Mouse (Mus musculus): ENCODE results near the gene Camta1. TPM values are rescaled to one million over a fixed set of nuclear protein-coding genes. Genes with fewer than 3 reads are reported as not detected.

Camta1 gene
- total and polyA plus RNA-seq, 2 experiments = 2.7 to 6.1 TPM

DNA sequence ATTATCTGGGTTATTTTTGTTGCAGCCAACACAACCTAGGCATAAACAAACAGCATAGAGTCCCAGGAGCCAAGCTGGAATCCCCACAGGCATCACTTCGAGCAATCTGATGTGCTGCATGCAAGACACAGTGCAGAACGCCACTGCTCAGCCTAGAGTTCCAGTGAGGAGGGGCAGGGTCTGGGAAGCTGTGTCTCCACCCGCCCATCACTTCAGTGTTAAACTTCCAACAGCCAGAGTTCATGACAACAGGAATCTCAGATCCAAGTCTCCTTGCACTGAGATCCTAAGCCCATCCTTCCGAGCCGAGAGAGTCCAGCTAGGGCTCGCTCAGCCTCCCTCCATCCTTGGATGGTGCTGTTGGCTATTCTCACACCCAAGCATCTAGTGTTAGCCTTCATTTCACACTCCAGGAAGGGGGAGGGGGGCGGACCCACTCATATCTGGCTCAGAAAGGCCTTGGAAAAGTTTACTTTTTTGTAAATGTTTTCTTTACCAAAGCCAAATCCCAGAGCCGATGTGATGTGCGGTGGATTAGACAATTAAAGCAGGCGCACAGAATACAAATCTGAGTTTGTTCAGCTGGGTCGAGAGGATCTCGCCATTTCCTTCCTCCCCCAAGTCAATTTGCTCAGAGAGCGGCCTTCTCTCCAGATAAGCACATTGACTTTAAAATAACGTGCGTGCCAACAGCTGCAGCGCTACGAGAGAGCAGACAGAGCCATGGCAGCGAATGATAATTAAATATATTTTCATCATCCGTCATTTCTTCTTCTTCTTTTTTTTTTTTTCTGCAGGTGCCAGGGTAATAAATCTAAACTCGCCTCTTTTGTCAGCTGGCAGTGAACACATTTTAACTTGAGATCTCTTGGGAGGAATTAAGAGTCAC, 120.2 kb downstream of the Camta1 start:
- no peaks in the 10 kb centered on the region for H3K79me2 ChIP-seq (ENCODE audit: control insufficient read depth, insufficient read depth, low read length)
- H3K4me1 ChIP-seq (ENCODE audit: control insufficient read depth, insufficient read depth, low read length) = no peaks in the 10 kb centered on the region
- no peaks in the 10 kb centered on the region for H3K27me3 ChIP-seq (ENCODE audit: control insufficient read depth, insufficient read depth, low read length)
- no peak for DNase-seq (ENCODE audit: extremely low read depth, low read depth, low spot score)
- no peak overlapping the region for H3K4me3 ChIP-seq (ENCODE audit: insufficient read depth, low read depth, low read length)
- no peaks in the 10 kb centered on the region for H3K36me3 ChIP-seq (ENCODE audit: control insufficient read depth, insufficient read depth, low read length)
- no peak overlapping the region for H3K27ac ChIP-seq (replicated peaks; ENCODE audit: insufficient read depth, low read depth, low read length)
- TF ChIP-seq POLR2A (IDR thresholded peaks at IDR 0.05; ENCODE audit: extremely low read depth, insufficient read depth, low read length) = no peak
- no peak for TF ChIP-seq CTCF (IDR thresholded peaks at IDR 0.05; ENCODE audit: low read depth, low read length)
- H3K9ac ChIP-seq (ENCODE audit: low read depth, low read length) = no peak overlapping the region
- WGBS = 43% methylated on average over 20 of the region's 20 CpGs

DNA sequence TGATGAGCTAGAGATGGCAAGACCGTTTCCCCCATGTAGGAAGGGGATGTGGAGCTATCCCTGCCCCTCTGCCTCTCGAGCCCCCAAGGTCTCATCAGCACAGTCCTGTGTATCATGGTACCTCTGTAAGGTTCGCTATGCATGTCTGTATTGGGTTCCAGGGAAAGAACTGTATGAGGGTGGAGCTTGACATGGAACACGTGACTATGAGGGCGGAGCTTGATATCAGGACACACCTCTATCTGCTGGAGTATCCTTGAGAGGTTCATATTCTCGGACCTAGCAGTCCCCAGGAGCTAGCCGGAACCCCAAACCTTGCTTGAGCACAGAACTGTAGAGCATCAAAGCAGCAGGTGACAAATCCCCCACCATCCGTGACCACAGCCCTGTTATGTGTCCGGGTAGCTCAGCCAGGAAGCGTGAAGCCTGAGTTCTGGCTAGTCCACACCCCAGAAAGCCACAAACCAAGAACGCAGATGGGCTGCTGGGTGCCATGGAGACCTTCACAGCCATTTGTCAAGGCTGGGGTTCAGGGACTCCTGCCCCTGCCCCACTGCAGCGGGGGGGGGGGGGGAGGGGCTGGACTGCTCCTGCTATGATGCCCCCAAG, 122.2 kb downstream of the Camta1 start:
- no peaks in the 10 kb centered on the region for H3K79me2 ChIP-seq (ENCODE audit: control insufficient read depth, insufficient read depth, low read length)
- TF ChIP-seq CTCF (IDR thresholded peaks at IDR 0.05; ENCODE audit: low read depth, low read length) (no peak), POLR2A (IDR thresholded peaks at IDR 0.05; ENCODE audit: extremely low read depth, insufficient read depth, low read length) (no peak)
- H3K4me1 ChIP-seq (ENCODE audit: control insufficient read depth, insufficient read depth, low read length) = no peaks in the 10 kb centered on the region
- no peak for DNase-seq (ENCODE audit: extremely low read depth, low read depth, low spot score)
- H3K4me3 ChIP-seq (ENCODE audit: insufficient read depth, low read depth, low read length) = no peak overlapping the region
- no peak overlapping the region for H3K27ac ChIP-seq (replicated peaks; ENCODE audit: insufficient read depth, low read depth, low read length)
- no peaks in the 10 kb centered on the region for H3K27me3 ChIP-seq (ENCODE audit: control insufficient read depth, insufficient read depth, low read length)
- H3K36me3 ChIP-seq (ENCODE audit: control insufficient read depth, insufficient read depth, low read length) = no peaks in the 10 kb centered on the region
- WGBS = 78% methylated on average over 12 of the region's 12 CpGs
- no peak overlapping the region for H3K9ac ChIP-seq (ENCODE audit: low read depth, low read length)

DNA sequence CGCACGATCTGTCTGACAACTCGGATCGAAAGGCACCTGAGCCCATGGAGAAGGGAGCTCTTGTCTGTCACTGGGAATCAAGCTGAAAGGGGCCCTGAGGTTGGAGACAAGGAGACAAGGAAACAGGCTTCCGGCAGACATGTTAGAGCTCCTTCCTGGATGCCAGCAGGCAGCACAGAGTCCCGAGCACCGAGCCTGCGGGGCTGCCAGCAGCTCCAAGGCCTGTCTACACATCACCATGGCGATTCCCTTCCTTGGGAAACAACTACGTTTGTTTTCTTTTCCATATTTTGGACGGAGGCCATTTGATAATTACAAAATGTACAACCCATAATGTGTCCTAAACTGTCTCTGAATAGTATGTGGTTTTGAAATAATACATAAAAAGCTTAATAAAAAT, 122.8 kb downstream of the Camta1 start:
- H3K4me1 ChIP-seq (ENCODE audit: control insufficient read depth, insufficient read depth, low read length) = no peaks in the 10 kb centered on the region
- TF ChIP-seq CTCF (IDR thresholded peaks at IDR 0.05; ENCODE audit: low read depth, low read length) = no peak
- no peak for TF ChIP-seq POLR2A (IDR thresholded peaks at IDR 0.05; ENCODE audit: extremely low read depth, insufficient read depth, low read length)
- no peaks in the 10 kb centered on the region for H3K27me3 ChIP-seq (ENCODE audit: control insufficient read depth, insufficient read depth, low read length)
- no peak overlapping the region for H3K9ac ChIP-seq (ENCODE audit: low read depth, low read length)
- no peaks in the 10 kb centered on the region for H3K36me3 ChIP-seq (ENCODE audit: control insufficient read depth, insufficient read depth, low read length)
- DNase-seq (ENCODE audit: extremely low read depth, low read depth, low spot score) = no peak
- H3K79me2 ChIP-seq (ENCODE audit: control insufficient read depth, insufficient read depth, low read length) = no peaks in the 10 kb centered on the region
- H3K27ac ChIP-seq (replicated peaks; ENCODE audit: insufficient read depth, low read depth, low read length) = no peak overlapping the region
- 65% methylated on average over 11 of the region's 11 CpGs for WGBS
- no peak overlapping the region for H3K4me3 ChIP-seq (ENCODE audit: insufficient read depth, low read depth, low read length)

DNA sequence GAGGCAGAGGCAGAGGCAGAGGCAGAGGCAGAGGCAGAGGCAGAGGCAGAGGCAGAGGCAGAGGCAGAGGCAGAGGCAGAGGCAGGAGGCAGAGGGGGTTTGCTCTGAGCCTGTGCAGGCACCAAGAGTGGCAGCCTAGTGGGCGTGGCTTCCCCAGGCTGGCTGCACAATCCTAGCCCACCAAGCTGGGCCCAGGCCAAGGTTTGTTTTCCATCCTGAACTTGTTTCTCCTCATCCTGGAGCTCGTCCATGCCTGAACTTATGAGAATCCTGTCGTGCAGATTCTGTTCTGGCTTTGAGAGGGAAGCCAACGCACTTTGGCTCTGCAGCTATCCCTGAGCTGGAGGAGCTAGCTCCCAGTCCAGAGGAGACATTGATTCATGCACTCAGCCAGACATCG, 123.4 kb downstream of the Camta1 start:
- Histone ChIP-seq H3K79me2 (ENCODE audit: control insufficient read depth, insufficient read depth, low read length) (no peaks in the 10 kb centered on the region), H3K27me3 (ENCODE audit: control insufficient read depth, insufficient read depth, low read length) (no peaks in the 10 kb centered on the region), H3K27ac (replicated peaks; ENCODE audit: insufficient read depth, low read depth, low read length) (no peak overlapping the region), H3K9ac (ENCODE audit: low read depth, low read length) (no peak overlapping the region), H3K4me3 (ENCODE audit: insufficient read depth, low read depth, low read length) (no peak overlapping the region), H3K4me1 (ENCODE audit: control insufficient read depth, insufficient read depth, low read length) (no peaks in the 10 kb centered on the region), H3K36me3 (ENCODE audit: control insufficient read depth, insufficient read depth, low read length) (no peaks in the 10 kb centered on the region)
- DNase-seq (ENCODE audit: extremely low read depth, low read depth, low spot score) = no peak
- TF ChIP-seq POLR2A (IDR thresholded peaks at IDR 0.05; ENCODE audit: extremely low read depth, insufficient read depth, low read length) (no peak), CTCF (IDR thresholded peaks at IDR 0.05; ENCODE audit: low read depth, low read length) (no peak)
- WGBS = 67% methylated on average over 5 of the region's 5 CpGs

DNA sequence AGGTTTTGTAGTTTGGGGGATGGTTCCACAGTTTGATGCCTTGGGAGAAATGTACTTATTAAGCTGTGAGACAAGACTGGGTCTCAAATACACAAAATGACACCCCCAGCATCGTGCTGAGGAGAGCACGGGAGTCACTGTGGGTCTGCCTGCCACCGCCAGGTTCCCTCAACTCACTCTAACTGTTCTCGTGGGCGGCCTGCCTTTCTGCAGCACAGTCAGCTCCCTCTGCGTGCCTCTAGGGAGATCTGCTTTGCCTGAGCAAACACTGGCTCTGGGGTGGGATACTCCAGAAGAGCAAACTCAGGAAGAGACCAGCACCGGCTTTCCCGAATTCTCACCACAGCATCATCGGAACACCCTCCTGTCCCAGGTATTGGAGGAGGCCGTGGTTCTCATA, 129.0 kb downstream of the Camta1 start:
- DNase-seq (ENCODE audit: extremely low read depth, low read depth, low spot score) = no peak
- TF ChIP-seq POLR2A (IDR thresholded peaks at IDR 0.05; ENCODE audit: extremely low read depth, insufficient read depth, low read length) (no peak), CTCF (IDR thresholded peaks at IDR 0.05; ENCODE audit: low read depth, low read length) (no peak)
- Histone ChIP-seq H3K36me3 (ENCODE audit: control insufficient read depth, insufficient read depth, low read length) (no peaks in the 10 kb centered on the region), H3K9ac (ENCODE audit: low read depth, low read length) (no peak overlapping the region), H3K79me2 (ENCODE audit: control insufficient read depth, insufficient read depth, low read length) (no peaks in the 10 kb centered on the region), H3K27me3 (ENCODE audit: control insufficient read depth, insufficient read depth, low read length) (no peaks in the 10 kb centered on the region), H3K4me3 (ENCODE audit: insufficient read depth, low read depth, low read length) (no peak overlapping the region), H3K4me1 (ENCODE audit: control insufficient read depth, insufficient read depth, low read length) (no peaks in the 10 kb centered on the region), H3K27ac (replicated peaks; ENCODE audit: insufficient read depth, low read depth, low read length) (no peak overlapping the region)
- 51% methylated on average over 10 of the region's 10 CpGs for WGBS

Data from liver, adult 2 months (tissue).